In genomic region chr12:31239031-31239583, GRCm38 (mm10) we compare ENCODE assay signal across 14 mouse cellular contexts. TPM values are rescaled to one million over a fixed set of nuclear protein-coding genes. Genes with fewer than 3 reads are reported as not detected.
"Had no signal": no experiment of that assay in that cellular context is flagged by ENCODE, and none has a peak within 500 bp of the region (broad histone marks: within the 10 kb centered on the region; RNA-seq: fewer than 3 reads in every experiment).

No protein-coding gene starts in this region.

- H3K27me3 ChIP-seq: limb, embryonic 15.5 days; liver, embryonic 12.5 days; midbrain, embryonic 12.5 days had no signal

- H3K27ac ChIP-seq: limb, embryonic 15.5 days; liver, embryonic 12.5 days; midbrain, embryonic 12.5 days had no signal

- H3K4me1 ChIP-seq: liver, embryonic 12.5 days; midbrain, embryonic 12.5 days had no signal

- H3K36me3 ChIP-seq: limb, embryonic 15.5 days; liver, embryonic 12.5 days; midbrain, embryonic 12.5 days had no signal

- DNase-seq: layer of hippocampus, adult 9-11 months; layer of hippocampus, postnatal 36 days; lung, embryonic 14.5 days; thymus, postnatal 36 days had no signal

- H3K4me3 ChIP-seq: limb, embryonic 15.5 days; liver, embryonic 12.5 days; midbrain, embryonic 12.5 days had no signal

- H3K9ac ChIP-seq: limb, embryonic 15.5 days; liver, embryonic 12.5 days; lung, embryonic 14.5 days; midbrain, embryonic 12.5 days had no signal

- H3K9me3 ChIP-seq: limb, embryonic 15.5 days; liver, embryonic 12.5 days; midbrain, embryonic 12.5 days had no signal

RNA-seq across cellular contexts. Expression of gene Gm6993, which starts 1.5 kb away (rescaled TPM):
- polyA plus RNA-seq: intestine, embryonic 14.5 days; limb, embryonic 11.5 days; limb, embryonic 15.5 days; liver, embryonic 12.5 days; liver, embryonic 16.5 days; lung, embryonic 14.5 days; midbrain, embryonic 12.5 days; midbrain, embryonic 16.5 days; neural tube, embryonic 14.5 days; stomach, embryonic 14.5 days; thymus, postnatal 0 days had no signal
